Mouse (Mus musculus): Measurements from ENCODE around the gene Sms.

- TF ChIP-seq GATA1 (IDR thresholded peaks at IDR 0.05; ENCODE audit: borderline replicate concordance, low read length): no peak
- TF ChIP-seq FLI1 (IDR thresholded peaks at IDR 0.05; ENCODE audit: low read length): no peak
Measured at GRCm38 (mm10) chrX:157491944-157492726, at the start of gene Sms.

Measured in megakaryocyte, embryonic 14.5 days (primary cell).